Comparison of ENCODE assay signal across 23 mouse cellular contexts in genomic region chr3:100910621-100911020, GRCm38 (mm10). TPM values are rescaled to one million over a fixed set of nuclear protein-coding genes. Genes with fewer than 3 reads are reported as not detected.
A peak's percentile ranks its signal among the peaks of the same experiment; 100 is the strongest.
DNase-seq lines count a peak whose midpoint lies in the region; ATAC-seq lines count a peak whose summit lies in the region.
"Had no signal": no experiment of that assay in that cellular context is flagged by ENCODE, and none has a peak within 500 bp of the region (broad histone marks: within the 10 kb centered on the region; RNA-seq: fewer than 3 reads in every experiment).

No protein-coding gene starts in this region.

- no peaks in the 10 kb centered on the region for H3K36me3 ChIP-seq in intestine, embryonic 15.5 days
- no peaks in the 10 kb centered on the region for H3K36me3 ChIP-seq in stomach, embryonic 15.5 days
- H3K36me3 ChIP-seq: embryonic facial prominence, embryonic 15.5 days; hindbrain, embryonic 15.5 days; liver, embryonic 13.5 days; lung, embryonic 15.5 days had no signal

- H3K9ac ChIP-seq in intestine, embryonic 15.5 days: no peak overlapping the region
- H3K9ac ChIP-seq in stomach, embryonic 15.5 days: no peak overlapping the region
- H3K9ac ChIP-seq: embryonic facial prominence, embryonic 15.5 days; hindbrain, embryonic 15.5 days; liver, embryonic 13.5 days; lung, embryonic 15.5 days had no signal

- 0 out of 2 replicates have a peak, but pooled peaks cover 5% of the 10 kb centered on the region for H3K4me1 ChIP-seq in intestine, embryonic 15.5 days (replicated peaks)
- H3K4me1 ChIP-seq in stomach, embryonic 15.5 days: no peaks in the 10 kb centered on the region; the same call in 1 of the 2 replicates
- H3K4me1 ChIP-seq: hindbrain, embryonic 15.5 days; liver, embryonic 13.5 days; lung, embryonic 15.5 days had no signal

- H3K4me3 ChIP-seq in intestine, embryonic 15.5 days (replicated peaks): no peak overlapping the region
- no peak overlapping the region for H3K4me3 ChIP-seq in stomach, embryonic 15.5 days (replicated peaks)
- H3K4me3 ChIP-seq: embryonic facial prominence, embryonic 15.5 days; hindbrain, embryonic 15.5 days; liver, embryonic 13.5 days; lung, embryonic 15.5 days had no signal

- H3K9me3 ChIP-seq in intestine, embryonic 15.5 days: no peaks in the 10 kb centered on the region
- no peaks in the 10 kb centered on the region for H3K9me3 ChIP-seq in stomach, embryonic 15.5 days
- H3K9me3 ChIP-seq: embryonic facial prominence, embryonic 15.5 days; hindbrain, embryonic 15.5 days; liver, embryonic 13.5 days; lung, embryonic 15.5 days had no signal

- DNase-seq in frontal cortex, postnatal 25 days (ENCODE audit: low spot score in 2 of 2): no peak
- DNase-seq in kidney, postnatal 4 days: peak; percentile 34 to 55
- no peak for DNase-seq in kidney, adult 8-10 months
- no peak for DNase-seq in urinary bladder, postnatal 4 days (ENCODE audit: low spot score in 2 of 2)
- DNase-seq in adrenal gland, postnatal 4 days (ENCODE audit: low spot score in 2 of 2): no peak
- DNase-seq: adrenal gland, postnatal 14 days; cerebellum, adult 9-10 months; kidney, adult 11 months; liver, embryonic 13.5 days; lung, postnatal 4 days; midbrain, embryonic 14.5 days; right cerebral cortex, postnatal 14 days; spleen, adult 18-20 months; thymus, adult 18-20 months; thymus, postnatal 36 days had no signal

- WGBS in intestine, embryonic 15.5 days: 35% methylated on average over 5 of the region's 5 CpGs
- WGBS in stomach, embryonic 15.5 days: 34% methylated on average over 5 of the region's 5 CpGs

- H3K4me2 ChIP-seq in intestine, embryonic 15.5 days (replicated peaks): no peak overlapping the region
- H3K4me2 ChIP-seq in stomach, embryonic 15.5 days: no peak overlapping the region
- H3K4me2 ChIP-seq: embryonic facial prominence, embryonic 15.5 days; hindbrain, embryonic 15.5 days; liver, embryonic 13.5 days; lung, embryonic 15.5 days had no signal

- ATAC-seq in frontal cortex, adult (ENCODE audit: low TSS enrichment): peak; percentile 68
- ATAC-seq in intestine, embryonic 15.5 days: no peak
- ATAC-seq in stomach, embryonic 15.5 days (ENCODE audit: insufficient read depth, low FRiP score, low read depth): no peak
- ATAC-seq: CD4-positive, CD25-positive, alpha-beta regulatory T cell, adult 4 months; forebrain, embryonic 16.5 days had no signal

- H3K27me3 ChIP-seq in intestine, embryonic 15.5 days (replicated peaks): no peaks in the 10 kb centered on the region
- no peaks in the 10 kb centered on the region for H3K27me3 ChIP-seq in stomach, embryonic 15.5 days (replicated peaks)
- H3K27me3 ChIP-seq: embryonic facial prominence, embryonic 15.5 days; hindbrain, embryonic 15.5 days; liver, embryonic 13.5 days; lung, embryonic 15.5 days had no signal

- peak overlapping the region; percentile 24; the same call in 1 of the 2 replicates for H3K27ac ChIP-seq in intestine, embryonic 15.5 days
- H3K27ac ChIP-seq in stomach, embryonic 15.5 days: peak overlapping the region; percentile 63
- H3K27ac ChIP-seq: embryonic facial prominence, embryonic 15.5 days; hindbrain, embryonic 15.5 days; liver, embryonic 13.5 days; lung, embryonic 15.5 days had no signal

RNA-seq across cellular contexts. Expression of gene Trim45, which starts 11.4 kb away (rescaled TPM):
- polyA plus RNA-seq in intestine, embryonic 15.5 days (2015; fragmentation: Nextera tagmentation; extraction: Ambion mirVana): 3.8 and 5.0 TPM in 2 replicates
- polyA plus RNA-seq in stomach, embryonic 15.5 days (2015; fragmentation: Nextera tagmentation; extraction: Ambion mirVana): 4.8 and 5.6 TPM in 2 replicates
- total RNA-seq in adrenal gland, postnatal 4 days (2021): 1 to 10 TPM; 5.7 to 6.3 TPM

RNA-seq across cellular contexts. Expression of gene Ttf2, which starts 58.8 kb away (rescaled TPM):
- 12.6 and 13.1 TPM in 2 replicates for polyA plus RNA-seq in intestine, embryonic 15.5 days (2015; fragmentation: Nextera tagmentation; extraction: Ambion mirVana)
- 12.3 and 13.0 TPM in 2 replicates for polyA plus RNA-seq in stomach, embryonic 15.5 days (2015; fragmentation: Nextera tagmentation; extraction: Ambion mirVana)
- total RNA-seq in adrenal gland, postnatal 4 days (2021): 10 to 100 TPM; 15.1 to 16.5 TPM

Comparison
In these comparisons a context has a peak if more than half of its experiments do, and no peak if none do; other contexts are left out.
1. DNase-seq: peak in kidney, postnatal 4 days (2 of 2); none in frontal cortex, postnatal 25 days (0 of 2), kidney, adult 8-10 months (0 of 2), urinary bladder, postnatal 4 days (0 of 2) and adrenal gland, postnatal 4 days (0 of 2).